Mouse (Mus musculus): ENCODE data around the gene Xlr5b.
"Not testable (repeated sequence)": the region's sequence is repeated elsewhere in the genome, so short reads cannot be mapped to it uniquely, and the experiment has no call there.

- not testable (repeated sequence) for TF ChIP-seq GATA1 (IDR thresholded peaks at IDR 0.05; ENCODE audit: borderline replicate concordance, low read length); FLI1 (IDR thresholded peaks at IDR 0.05; ENCODE audit: low read length)
These were observed 28.3 kb downstream of the Xlr5b start, which contains the start of gene Spin2d for GRCm38 (mm10) chrX:73176889-73177288.
